Mouse (Mus musculus) CH12.LX (cell line): ENCODE results near the gene Zdhhc6.

Experiments
- JUND ChIP-seq: conservative IDR thresholded peaks from 2 replicates; pipeline ENCODE4 v1.6.1; 2011; ENCODE audit warnings: low read depth, low read length, improper control_type of control experiment
- POLR2A ChIP-seq: IDR thresholded peaks from 2 replicates; pipeline ENCODE4 v1.6.1; 2011; ENCODE audit warnings: low read depth, mild to moderate bottlenecking, improper control_type of control experiment, low read length
- POLR2AphosphoS2 ChIP-seq: IDR thresholded peaks from 2 replicates; pipeline ENCODE4 v1.6.1; 2011; ENCODE audit warnings: low read depth, low read length, improper control_type of control experiment
- SIN3A ChIP-seq: IDR thresholded peaks from 2 replicates; pipeline ENCODE4 v1.6.1; 2012; ENCODE audit warnings: low read length, improper control_type of control experiment, inconsistent platforms
- USF1 ChIP-seq: IDR thresholded peaks from 2 replicates; pipeline ENCODE4 v1.6.1; 2014; ENCODE audit warnings: low read depth, mild to moderate bottlenecking, inconsistent platforms, low read length, improper control_type of control experiment

DNA sequence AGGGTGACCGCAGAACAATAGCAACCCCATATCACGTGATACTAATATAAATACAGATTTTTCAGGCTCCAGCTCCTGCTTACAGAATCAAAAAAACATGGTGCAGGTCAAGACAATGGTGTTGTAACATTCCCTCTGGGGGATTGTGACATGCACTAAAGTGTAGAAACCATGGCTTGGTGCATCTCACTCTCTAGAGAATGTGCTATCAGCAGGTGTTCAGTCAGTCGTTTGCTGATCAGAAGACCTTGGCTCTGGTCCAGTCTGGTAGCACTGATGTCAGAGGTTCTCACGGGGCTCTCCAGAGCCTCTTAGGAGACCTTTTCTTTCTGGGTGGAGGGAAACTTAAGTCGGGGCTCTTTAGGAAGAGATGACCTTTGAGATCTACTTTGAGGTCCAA lies 65.4 kb downstream of the Zdhhc6 start:
- TF ChIP-seq POLR2A: no peak
- TF ChIP-seq USF1: no peak
- no peak for TF ChIP-seq SIN3A
- no peak for TF ChIP-seq POLR2AphosphoS2
- TF ChIP-seq JUND: no peak
